Mouse (Mus musculus) stomach, postnatal 0 days (tissue): ENCODE results near the gene Slc25a17.

Experiments used
- CTCF ChIP-seq: IDR thresholded peaks from 2 replicates; pipeline ENCODE4 v1.5.1; 2016; ENCODE audit warnings: antibody characterized with exemption, low read depth, mild to moderate bottlenecking, moderate library complexity
- EP300 ChIP-seq: optimal IDR thresholded peaks from 2 replicates; pipeline ENCODE3; 2016; ENCODE audit warnings: antibody characterized with exemption

DNA sequence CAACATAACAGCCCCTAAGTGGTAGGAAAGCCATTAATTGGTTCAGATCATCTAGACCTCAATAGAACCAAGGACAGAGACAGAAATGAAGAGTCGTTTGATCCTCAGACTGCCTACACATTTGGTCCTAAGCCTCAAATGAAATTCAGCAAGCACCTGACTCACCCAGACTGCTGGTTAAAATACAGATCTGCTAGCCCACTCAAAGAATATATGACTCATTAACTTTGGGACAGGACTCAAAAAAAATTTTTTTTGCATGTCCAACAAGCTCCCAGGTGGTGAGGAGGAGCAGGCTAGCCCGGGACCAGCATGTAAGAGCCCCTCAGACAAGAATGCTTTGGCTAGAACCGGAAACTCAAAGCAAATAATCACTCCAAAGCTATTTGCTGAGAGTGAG lies 40.5 kb downstream of the Slc25a17 start:
- TF ChIP-seq CTCF (no peak), EP300 (no peak)
